Mouse (Mus musculus) telencephalon, adult 2 months (tissue): ENCODE results near the gene Cep63.

Experiments
- DNase-seq: peaks from one replicate; pipeline ENCODE4 v3.0.0-alpha.2; 2011; ENCODE audit warnings: low read depth, low spot score

Gene Cep63

GRCm38 (mm10) chr9:102631589-102632147 is 5.3 kb upstream of the Cep63 start:
- DNase-seq, result no peak

GRCm38 (mm10) chr9:102629052-102629451 is 2.7 kb upstream of the Cep63 start:
- DNase-seq, result no peak

- DNase-seq, result no peak
Observed at GRCm38 (mm10) chr9:102627442-102627841, 1.1 kb upstream of the Cep63 start.

GRCm38 (mm10) chr9:102626839-102627225 is 498 bp upstream of the Cep63 start:
- no peak for DNase-seq

- DNase-seq, result peak; percentile 40
Observed at GRCm38 (mm10) chr9:102625401-102625982, 842 bp downstream of the Cep63 start.

GRCm38 (mm10) chr9:102623581-102623980 is 2.8 kb downstream of the Cep63 start:
- DNase-seq, result no peak

GRCm38 (mm10) chr9:102622876-102623275 is 3.5 kb downstream of the Cep63 start:
- no peak for DNase-seq

GRCm38 (mm10) chr9:102622192-102622857 is 4.0 kb downstream of the Cep63 start:
- DNase-seq, result peak; percentile 50

GRCm38 (mm10) chr9:102621385-102621784 is 4.9 kb downstream of the Cep63 start:
- DNase-seq, result no peak

GRCm38 (mm10) chr9:102616267-102616666 is 10.1 kb downstream of the Cep63 start:
- DNase-seq, result no peak

- no peak for DNase-seq
Observed at GRCm38 (mm10) chr9:102615071-102615470, 11.3 kb downstream of the Cep63 start.

- no peak for DNase-seq
Observed at GRCm38 (mm10) chr9:102609221-102609620, 17.1 kb downstream of the Cep63 start.

GRCm38 (mm10) chr9:102607471-102607870 is 18.9 kb downstream of the Cep63 start:
- DNase-seq, result no peak

GRCm38 (mm10) chr9:102605162-102605561 is 21.2 kb downstream of the Cep63 start:
- no peak for DNase-seq

- no peak for DNase-seq
Observed at GRCm38 (mm10) chr9:102601666-102602065, 24.7 kb downstream of the Cep63 start.

GRCm38 (mm10) chr9:102601187-102601586 is 25.1 kb downstream of the Cep63 start:
- DNase-seq, result no peak

GRCm38 (mm10) chr9:102595662-102596436 is 30.5 kb downstream of the Cep63 start:
- no peak for DNase-seq

- DNase-seq, result peak; percentile 46
Observed at GRCm38 (mm10) chr9:102594667-102595393, 31.5 kb downstream of the Cep63 start.

- DNase-seq, result no peak
Observed at GRCm38 (mm10) chr9:102587347-102587746, 39.0 kb downstream of the Cep63 start.

- DNase-seq, result no peak
Observed at GRCm38 (mm10) chr9:102581921-102582469, 44.3 kb downstream of the Cep63 start.

GRCm38 (mm10) chr9:102577480-102577879 is 48.9 kb downstream of the Cep63 start:
- DNase-seq, result no peak
